Mouse (Mus musculus) heart, embryonic 15.5 days (tissue): Measurements from ENCODE around the gene Myoz1. TPM values are rescaled to one million over a fixed set of nuclear protein-coding genes. Genes with fewer than 3 reads are reported as not detected.

Source experiments
- ATAC-seq: fragments of 200-750 bp; cut with Nextera tagmentation; replicated peaks from 2 replicates; pipeline ENCODE4 v1.8.0; 2017; ENCODE audit warnings: low read depth, moderate TSS enrichment; ENCODE audit not compliant: insufficient number of reproducible peaks, insufficient read depth, low FRiP score
- H3K27ac ChIP-seq: fragments of 300-500 bp; sonication (generic); 2 replicates; pipeline ENCODE4 v1.5.1; 2015; ENCODE audit warnings: mild to moderate bottlenecking, inconsistent platforms
- H3K27me3 ChIP-seq: fragments of 300-500 bp; sonication (generic); 2 replicates; pipeline ENCODE4 v1.6.1; 2015; ENCODE audit warnings: inconsistent platforms
- H3K36me3 ChIP-seq: fragments of 300-500 bp; sonication (generic); 2 replicates; pipeline ENCODE4 v1.6.1; 2015; ENCODE audit warnings: mild to moderate bottlenecking, inconsistent platforms
- H3K4me1 ChIP-seq: fragments of 300-500 bp; sonication (generic); replicated peaks from 2 replicates; pipeline ENCODE4 v1.6.1; 2015; ENCODE audit warnings: inconsistent platforms
- H3K4me2 ChIP-seq: fragments of 300-500 bp; sonication (generic); 2 replicates; pipeline ENCODE4 v1.6.1; 2015; ENCODE audit warnings: inconsistent platforms, mild to moderate bottlenecking, moderate library complexity
- H3K4me3 ChIP-seq: fragments of 300-500 bp; sonication (generic); 2 replicates; pipeline ENCODE4 v1.5.1; 2015; ENCODE audit warnings: mild to moderate bottlenecking, inconsistent platforms
- H3K9ac ChIP-seq: fragments of 300-500 bp; sonication (generic); 2 replicates; pipeline ENCODE4 v1.6.1; 2015; ENCODE audit warnings: mild to moderate bottlenecking, inconsistent platforms
- H3K9me3 ChIP-seq: fragments of 300-500 bp; sonication (generic); replicated peaks from 2 replicates; pipeline ENCODE4 v1.6.1; 2016; ENCODE audit warnings: inconsistent platforms
- WGBS: fragments of 180-500 bp; shearing (Covaris S2); methylation state at CpG from one replicate; pipeline ENCODE4 v1.1.7; 2015; ENCODE audit warnings: mixed read lengths; 5-methylcytosine and 5-hydroxymethylcytosine counted together
- polyA plus RNA-seq: library from polyadenylated mRNA; unstranded; fragments of >200 nt; fragmentation: Nextera tagmentation; extraction: Ambion mirVana; gene quantifications from 2 replicates; pipeline ENCODE4 v1.2.1, GENCODE M21; 2015

The Myoz1 gene
- polyA plus RNA-seq, 1 experiment from 2014 or later, result 11.6 TPM

DNA sequence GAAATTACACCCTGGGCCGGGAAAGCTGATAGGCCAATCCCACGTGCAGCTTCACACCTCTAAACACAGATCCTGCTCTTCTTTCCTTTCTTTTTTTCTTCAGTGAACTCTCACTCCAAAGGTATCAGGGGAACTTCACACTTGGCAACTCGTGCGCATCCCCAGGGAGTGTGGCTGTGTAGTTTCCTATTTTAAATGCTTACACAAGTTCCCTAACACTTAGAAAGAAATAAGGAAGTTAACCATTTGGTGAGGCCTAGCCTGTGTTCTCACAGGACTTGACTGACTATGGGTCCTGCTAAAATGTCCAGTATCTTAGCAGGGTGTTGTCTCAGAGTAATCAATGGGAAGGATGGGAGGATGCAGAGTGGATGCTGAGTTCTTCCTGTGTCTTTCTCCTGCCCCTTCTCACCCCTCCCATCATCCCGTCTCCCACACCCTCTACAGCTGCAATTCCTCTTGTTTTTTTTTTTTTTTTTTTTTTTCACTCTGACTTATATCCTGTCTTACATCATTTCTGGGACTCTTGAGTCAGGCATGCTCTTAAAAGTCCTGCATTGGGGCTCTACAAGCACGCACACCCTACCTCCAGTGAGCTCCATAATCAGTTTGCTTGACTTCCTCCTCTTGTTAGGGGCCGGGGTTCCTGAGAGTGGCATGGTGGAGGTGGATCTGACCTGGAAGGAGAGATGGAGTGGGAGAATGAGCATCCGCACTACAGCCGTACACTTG is 1.5 kb downstream of the Myoz1 start:
- WGBS, result 58% methylated on average over 9 of the region's 9 CpGs
- H3K4me2 ChIP-seq, result no peak overlapping the region
- H3K36me3 ChIP-seq, result no peaks in the 10 kb centered on the region
- peaks cover 25% of the 10 kb centered on the region for H3K4me1 ChIP-seq
- no peaks in the 10 kb centered on the region for H3K27me3 ChIP-seq
- no peak overlapping the region for H3K9ac ChIP-seq
- no peaks in the 10 kb centered on the region for H3K9me3 ChIP-seq
- H3K4me3 ChIP-seq, result no peak overlapping the region
- H3K27ac ChIP-seq, result peak overlapping the region; percentile 61; the same call in 1 of the 2 replicates
- ATAC-seq, result no peak

DNA sequence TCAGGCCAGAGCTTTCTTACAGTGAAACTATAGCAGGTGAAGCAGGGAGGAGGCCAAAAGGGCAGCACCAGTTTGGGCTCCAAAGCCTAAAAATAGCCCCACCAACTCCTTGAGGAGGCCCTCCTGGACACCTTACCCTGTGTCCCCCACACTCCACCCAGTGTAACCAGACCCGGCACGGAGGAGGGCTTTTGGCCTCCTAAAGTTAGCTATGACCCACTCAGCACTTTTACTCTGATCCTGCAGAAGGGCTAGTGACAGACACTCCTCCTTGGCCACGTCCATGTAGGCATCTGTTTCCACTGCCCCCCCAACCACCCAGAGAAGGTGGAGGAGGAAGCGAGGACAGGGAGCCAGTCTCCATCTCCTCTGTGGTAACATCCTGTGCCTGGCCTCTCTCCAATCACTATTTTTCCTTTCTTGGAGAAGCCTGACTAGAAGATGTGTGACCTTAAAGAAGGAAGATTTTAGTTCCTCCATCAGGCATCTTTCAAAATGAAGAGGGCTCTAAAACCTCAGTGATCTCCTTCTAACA is 4.6 kb downstream of the Myoz1 start:
- Histone ChIP-seq H3K4me2 (no peak overlapping the region), H3K36me3 (no peaks in the 10 kb centered on the region), H3K4me3 (no peak overlapping the region), H3K27me3 (no peaks in the 10 kb centered on the region), H3K4me1 (peaks cover 16% of the 10 kb centered on the region), H3K9ac (no peak overlapping the region), H3K9me3 (no peaks in the 10 kb centered on the region), H3K27ac (no peak overlapping the region)
- WGBS, result 38% methylated on average over 4 of the region's 4 CpGs
- ATAC-seq, result no peak

GRCm38 (mm10) chr14:20651000-20651399 is 5.3 kb downstream of the Myoz1 start:
- Histone ChIP-seq H3K4me2 (no peak overlapping the region), H3K36me3 (no peaks in the 10 kb centered on the region), H3K4me3 (no peak overlapping the region), H3K4me1 (peaks cover 11% of the 10 kb centered on the region), H3K27me3 (no peaks in the 10 kb centered on the region), H3K27ac (no peak overlapping the region), H3K9me3 (no peaks in the 10 kb centered on the region), H3K9ac (no peak overlapping the region)
- 75% methylated on average over 2 of the region's 2 CpGs for WGBS
- ATAC-seq, result no peak

DNA sequence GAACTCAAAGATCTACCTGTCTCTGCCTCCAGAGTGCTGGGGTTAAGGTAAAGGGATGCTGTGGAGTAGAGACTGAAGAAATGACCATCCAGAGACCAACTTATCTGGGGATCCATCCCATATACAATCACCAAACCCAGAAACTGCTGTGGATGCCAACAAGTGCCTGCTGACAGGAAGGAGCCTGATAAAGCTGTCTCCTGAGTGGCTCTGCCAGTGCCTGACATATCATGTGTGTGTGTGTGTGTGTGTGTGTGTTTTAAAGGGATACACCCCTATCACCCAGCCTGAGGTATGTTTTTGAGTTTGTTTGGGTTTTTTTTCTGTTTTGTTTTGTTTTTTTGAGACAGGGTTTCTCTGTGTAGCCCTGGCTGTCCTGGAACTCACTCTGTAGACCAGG is 10.0 kb downstream of the Myoz1 start:
- Histone ChIP-seq H3K4me1 (peaks cover 5% of the 10 kb centered on the region), H3K27ac (no peak overlapping the region), H3K27me3 (no peaks in the 10 kb centered on the region), H3K4me2 (no peak overlapping the region), H3K36me3 (no peaks in the 10 kb centered on the region), H3K9me3 (no peaks in the 10 kb centered on the region), H3K9ac (no peak overlapping the region), H3K4me3 (no peak overlapping the region)
- ATAC-seq, result no peak; the same call in 1 of the 2 replicates

- Histone ChIP-seq H3K9ac (no peak overlapping the region), H3K27ac (no peak overlapping the region), H3K27me3 (no peaks in the 10 kb centered on the region), H3K9me3 (no peaks in the 10 kb centered on the region), H3K4me2 (no peak overlapping the region), H3K36me3 (no peaks in the 10 kb centered on the region), H3K4me1 (peaks cover 5% of the 10 kb centered on the region), H3K4me3 (no peak overlapping the region)
- no peak for ATAC-seq
- WGBS, result 50% methylated on average over 3 of the region's 3 CpGs
These were observed 10.8 kb downstream of the Myoz1 start for GRCm38 (mm10) chr14:20645547-20645946.

DNA sequence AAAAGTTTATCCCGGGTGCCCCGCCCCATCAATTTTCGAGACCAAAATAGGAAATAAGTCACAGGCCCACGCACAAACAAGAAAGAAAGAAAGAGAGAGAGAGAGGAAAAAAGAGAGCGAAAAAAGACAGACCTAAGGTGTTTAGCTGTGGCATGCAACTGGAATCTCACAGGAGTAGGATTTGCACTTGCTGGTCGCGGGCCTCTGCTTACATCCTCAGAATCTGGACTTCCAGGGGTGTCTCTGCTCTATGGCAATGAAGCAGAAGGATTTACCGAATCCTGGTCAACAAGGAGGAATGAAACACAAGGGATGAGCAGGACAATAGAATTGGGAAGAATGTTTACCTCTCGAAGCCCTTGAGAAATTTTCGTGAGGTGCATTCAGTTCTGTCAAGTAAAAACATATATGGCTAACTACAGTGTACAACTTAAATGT is 14.9 kb downstream of the Myoz1 start:
- Histone ChIP-seq H3K4me2 (peak overlapping the region; percentile 70), H3K36me3 (no peaks in the 10 kb centered on the region), H3K27me3 (no peaks in the 10 kb centered on the region), H3K9ac (peak overlapping the region; percentile 89), H3K27ac (peak overlapping the region; percentile 96), H3K4me1 (peaks cover 11% of the 10 kb centered on the region), H3K4me3 (peak overlapping the region; percentile 76), H3K9me3 (no peaks in the 10 kb centered on the region)
- ATAC-seq, result no peak
- 15% methylated on average over 10 of the region's 10 CpGs for WGBS

DNA sequence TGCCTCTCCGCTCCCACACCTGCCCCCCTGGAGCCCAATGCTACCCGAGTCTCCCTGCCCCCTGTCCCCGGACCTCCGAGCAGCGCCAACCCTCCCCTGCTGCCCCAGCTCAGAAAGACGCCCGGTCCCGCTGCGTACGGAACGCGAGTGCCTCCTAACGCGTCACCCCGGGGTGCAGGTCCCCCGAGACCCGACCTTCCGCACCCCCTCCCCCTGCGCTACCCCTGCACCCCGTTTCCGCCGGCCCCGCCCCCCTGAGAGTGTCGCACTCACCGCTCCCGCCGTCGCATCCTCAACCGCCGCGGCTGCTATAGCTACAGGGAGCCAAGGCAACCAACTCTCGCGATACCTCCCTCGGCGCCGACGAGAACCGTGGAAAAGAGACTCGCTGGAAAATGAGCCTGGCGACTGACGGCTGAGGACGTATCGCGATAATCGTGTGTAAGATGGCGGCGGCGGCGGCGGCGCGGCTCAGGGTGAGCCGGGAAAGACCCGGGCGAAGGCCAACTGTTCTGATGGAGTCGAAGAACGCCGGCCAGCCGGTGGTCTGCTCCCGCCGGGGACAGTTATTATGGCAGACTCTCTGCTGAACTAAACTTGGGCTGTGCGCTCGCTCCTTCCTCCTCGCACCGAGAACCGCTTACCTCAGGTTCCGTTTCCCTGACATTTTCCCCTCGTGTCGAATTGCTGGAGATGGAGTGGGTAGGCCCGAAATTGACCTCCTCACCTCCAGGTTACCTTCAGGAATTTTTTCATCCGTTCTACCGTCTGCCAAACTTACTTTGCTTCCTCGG is 15.5 kb downstream of the Myoz1 start, which contains the start of gene Usp54:
Gene Usp54, minus strand, starts transcription at position 420 of the 794 bp plus-strand sequence.
- under 1% methylated on average over 72 of the region's 73 CpGs for WGBS

DNA sequence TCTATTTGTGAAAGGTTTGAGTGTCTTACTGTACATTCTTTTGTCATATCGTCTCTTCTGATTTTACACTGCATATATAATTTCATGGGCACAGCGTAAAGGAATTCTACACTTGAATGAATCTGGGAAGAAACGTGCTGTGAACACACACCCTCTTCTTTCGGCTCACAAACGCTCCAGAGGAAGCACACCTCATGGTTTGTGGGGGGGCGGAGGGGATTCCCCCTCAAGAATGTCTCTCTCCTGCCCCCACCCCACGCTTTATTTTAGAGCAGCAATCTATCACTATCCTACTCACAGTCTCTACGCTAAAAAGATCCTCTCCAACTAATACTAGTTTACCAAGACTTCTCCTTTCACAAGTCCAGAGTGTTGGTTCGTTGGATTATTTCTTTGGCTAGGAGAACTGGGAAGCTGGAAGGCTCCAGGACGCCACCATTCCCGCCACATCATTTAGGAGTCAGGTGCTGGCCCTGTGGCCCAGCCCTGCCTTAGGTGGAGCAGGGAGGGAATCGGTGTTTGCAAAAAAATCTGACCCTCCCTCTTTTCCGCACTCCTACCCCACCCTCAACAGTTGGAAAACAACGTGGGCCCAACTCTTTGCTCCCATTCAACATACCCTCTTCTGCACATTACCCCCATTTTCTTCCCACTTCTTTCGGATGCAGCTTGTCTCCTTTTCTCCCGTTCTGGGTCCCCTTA is 16.3 kb downstream of the Myoz1 start:
- Histone ChIP-seq H3K27me3 (no peaks in the 10 kb centered on the region), H3K36me3 (no peaks in the 10 kb centered on the region), H3K27ac (peak overlapping the region; percentile 96), H3K4me2 (peak overlapping the region; percentile 84), H3K4me3 (peak overlapping the region; percentile 76), H3K9ac (peak overlapping the region; percentile 89), H3K4me1 (peaks cover 11% of the 10 kb centered on the region), H3K9me3 (no peaks in the 10 kb centered on the region)
- 3% methylated on average over 16 of the region's 16 CpGs for WGBS
- no peak; the same call in 1 of the 2 replicates for ATAC-seq

More for the DNA sequence above, 15.5 kb downstream of the Myoz1 start, which contains the start of gene Usp54:
- H3K27ac ChIP-seq, result peak within 1 kb of the TSS; percentile 96
- peak within 1 kb of the TSS; percentile 76 for H3K4me3 ChIP-seq
- peak; percentile 94 for ATAC-seq
- no peaks in the 10 kb centered on the region for H3K9me3 ChIP-seq
- no peaks in the 10 kb centered on the region for H3K36me3 ChIP-seq
- no peaks in the 10 kb centered on the region for H3K27me3 ChIP-seq
- peak within 1 kb of the TSS; percentile 89 for H3K9ac ChIP-seq
- H3K4me2 ChIP-seq, result peak within 1 kb of the TSS; percentile 84
- peaks cover 11% of the 10 kb centered on the region for H3K4me1 ChIP-seq

GRCm38 (mm10) chr14:20638702-20639101 is 17.6 kb downstream of the Myoz1 start:
- no peaks in the 10 kb centered on the region for H3K27me3 ChIP-seq
- H3K4me1 ChIP-seq, result peaks cover 11% of the 10 kb centered on the region
- 90% methylated on average over 6 of the region's 6 CpGs for WGBS
- H3K9ac ChIP-seq, result no peak overlapping the region
- ATAC-seq, result no peak
- H3K4me3 ChIP-seq, result no peak overlapping the region
- H3K27ac ChIP-seq, result no peak overlapping the region
- no peaks in the 10 kb centered on the region for H3K36me3 ChIP-seq
- H3K4me2 ChIP-seq, result no peak overlapping the region
- no peaks in the 10 kb centered on the region for H3K9me3 ChIP-seq

GRCm38 (mm10) chr14:20637818-20638574 is 18.3 kb downstream of the Myoz1 start:
- Histone ChIP-seq H3K4me3 (no peak overlapping the region), H3K36me3 (no peaks in the 10 kb centered on the region), H3K9ac (no peak overlapping the region), H3K27me3 (no peaks in the 10 kb centered on the region), H3K27ac (no peak overlapping the region), H3K4me1 (peaks cover 11% of the 10 kb centered on the region), H3K9me3 (no peaks in the 10 kb centered on the region), H3K4me2 (no peak overlapping the region)
- no peak for ATAC-seq
- WGBS, result 78% methylated on average over 2 of the region's 2 CpGs
